Mouse (Mus musculus) forebrain, embryonic 12.5 days (tissue): Measurements from ENCODE around the gene Defb47. TPM values are rescaled to one million over a fixed set of nuclear protein-coding genes. Genes with fewer than 3 reads are reported as not detected.

Experiments
- ATAC-seq: fragments of 200-750 bp; cut with Nextera tagmentation; 2 replicates; pipeline ENCODE4 v1.8.0; 2017; ENCODE audit warnings: moderate TSS enrichment; ENCODE audit not compliant: low FRiP score
- H3K27ac ChIP-seq: fragments of 300-500 bp; sonication (generic); 2 replicates; pipeline ENCODE4 v1.5.1; 2016; ENCODE audit warnings: mild to moderate bottlenecking
- H3K27me3 ChIP-seq: fragments of 300-500 bp; sonication (generic); 2 replicates; pipeline ENCODE4 v1.6.1; 2016; ENCODE audit warnings: mild to moderate bottlenecking
- H3K36me3 ChIP-seq: fragments of 300-500 bp; sonication (generic); replicated peaks from 2 replicates; pipeline ENCODE4 v1.6.1; 2016; ENCODE audit warnings: mild to moderate bottlenecking
- H3K4me1 ChIP-seq: fragments of 300-500 bp; sonication (generic); 2 replicates; pipeline ENCODE4 v1.6.1; 2016
- H3K4me2 ChIP-seq: fragments of 300-500 bp; sonication (generic); 2 replicates; pipeline ENCODE4 v1.6.1; 2016; ENCODE audit warnings: mild to moderate bottlenecking, moderate library complexity
- H3K4me3 ChIP-seq: fragments of 300-500 bp; sonication (generic); replicated peaks from 2 replicates; pipeline ENCODE4 v1.5.1; 2016; ENCODE audit warnings: mild to moderate bottlenecking
- H3K9ac ChIP-seq: fragments of 300-500 bp; sonication (generic); 2 replicates; pipeline ENCODE4 v1.6.1; 2016; ENCODE audit warnings: mild to moderate bottlenecking
- H3K9me3 ChIP-seq: fragments of 300-500 bp; sonication (generic); 2 replicates; pipeline ENCODE4 v1.6.1; 2016
- WGBS: fragments of 180-500 bp; shearing (Covaris S2); methylation state at CpG from one replicate; pipeline ENCODE4 v1.1.7; 2016; 5-methylcytosine and 5-hydroxymethylcytosine counted together
- polyA plus RNA-seq: library from polyadenylated mRNA; unstranded; fragments of >200 nt; fragmentation: Nextera tagmentation; extraction: Ambion mirVana; gene quantifications from 2 replicates; pipeline ENCODE4 v1.2.1, GENCODE M21; 2016

Defb47 gene
- polyA plus RNA-seq, 1 experiment from 2014 or later = not detected

DNA sequence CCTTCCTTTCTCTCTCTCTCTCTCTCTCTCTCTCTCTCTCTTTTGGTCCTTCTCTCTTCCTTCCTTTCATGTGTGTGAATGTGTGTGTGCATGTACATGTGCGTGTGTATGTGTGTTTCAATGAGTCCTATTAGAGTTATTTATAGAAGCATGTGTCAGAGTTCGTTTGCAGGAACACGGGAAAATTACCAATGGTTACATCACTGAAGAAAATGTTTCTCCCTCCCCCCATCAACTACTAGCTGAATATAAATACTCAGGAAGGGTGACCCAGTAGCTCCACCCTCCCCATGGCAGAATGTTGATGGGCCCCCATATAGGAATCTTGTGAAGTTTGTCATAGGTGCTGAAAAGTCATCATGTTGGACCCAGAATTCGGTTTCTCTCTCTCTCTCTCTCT is 15.2 kb downstream of the Defb47 start:
- no peak overlapping the region for H3K4me2 ChIP-seq
- no peaks in the 10 kb centered on the region for H3K36me3 ChIP-seq
- H3K27ac ChIP-seq = no peak overlapping the region
- H3K27me3 ChIP-seq = no peaks in the 10 kb centered on the region
- H3K4me1 ChIP-seq = no peaks in the 10 kb centered on the region
- 92% methylated on average over 4 of the region's 4 CpGs for WGBS
- no peak overlapping the region for H3K9ac ChIP-seq
- H3K9me3 ChIP-seq = no peaks in the 10 kb centered on the region
- ATAC-seq = no peak
- H3K4me3 ChIP-seq = no peak overlapping the region

- Histone ChIP-seq H3K27ac (no peak overlapping the region), H3K4me3 (no peak overlapping the region), H3K36me3 (no peaks in the 10 kb centered on the region), H3K4me1 (no peaks in the 10 kb centered on the region), H3K4me2 (no peak overlapping the region), H3K9me3 (no peaks in the 10 kb centered on the region), H3K9ac (no peak overlapping the region), H3K27me3 (no peaks in the 10 kb centered on the region)
- 93% methylated on average over 4 of the region's 4 CpGs for WGBS
- ATAC-seq = no peak
Measured at GRCm38 (mm10) chr14:63014667-63015066, 16.8 kb downstream of the Defb47 start.

GRCm38 (mm10) chr14:63020524-63021156 is 22.8 kb downstream of the Defb47 start:
- Histone ChIP-seq H3K4me2 (no peak overlapping the region), H3K27me3 (no peaks in the 10 kb centered on the region), H3K4me1 (no peaks in the 10 kb centered on the region), H3K4me3 (no peak overlapping the region), H3K9ac (no peak overlapping the region), H3K9me3 (no peaks in the 10 kb centered on the region), H3K27ac (no peak overlapping the region), H3K36me3 (no peaks in the 10 kb centered on the region)
- WGBS = 63% methylated on average over 6 of the region's 6 CpGs
- ATAC-seq = no peak

DNA sequence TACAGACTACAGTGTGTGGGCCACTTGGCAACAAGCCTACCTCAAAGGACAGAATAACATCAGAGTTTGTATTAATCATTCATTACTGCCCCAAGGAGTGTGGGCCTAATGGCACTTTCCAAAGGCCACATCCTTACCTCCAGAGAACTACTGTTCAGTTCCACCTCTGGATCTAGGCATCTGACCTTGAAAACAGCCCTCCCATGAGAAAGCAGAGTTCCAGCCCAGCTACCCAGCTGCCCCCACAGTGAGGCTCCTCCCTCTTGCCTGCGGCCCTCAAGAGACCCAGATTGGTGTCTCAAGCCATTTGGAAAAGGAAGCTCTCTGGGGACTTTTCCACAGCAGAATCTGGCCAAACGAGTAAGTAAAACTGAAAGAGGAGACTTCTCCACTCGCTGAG is 48.8 kb downstream of the Defb47 start, which contains the start of gene Defb42:
Defb42 (plus strand) TSS at position 301 of the 400 bp plus-strand sequence.
- Histone ChIP-seq H3K36me3 (no peaks in the 10 kb centered on the region), H3K9ac (no peak within 1 kb of the TSS), H3K27me3 (no peaks in the 10 kb centered on the region), H3K9me3 (no peaks in the 10 kb centered on the region), H3K27ac (no peak within 1 kb of the TSS), H3K4me1 (no peaks in the 10 kb centered on the region), H3K4me2 (no peak within 1 kb of the TSS), H3K4me3 (no peak within 1 kb of the TSS)
- WGBS = 88% methylated on average over 3 of the region's 3 CpGs
- ATAC-seq = no peak

GRCm38 (mm10) chr14:63049910-63050370 is 52.1 kb downstream of the Defb47 start, which contains the start of gene Defb30:
Defb30 (minus strand) TSS chr14:63049960.
- Histone ChIP-seq H3K4me2 (no peak within 1 kb of the TSS), H3K36me3 (no peaks in the 10 kb centered on the region), H3K9ac (no peak within 1 kb of the TSS), H3K4me3 (no peak within 1 kb of the TSS), H3K4me1 (peaks cover 3% of the 10 kb centered on the region; the same call in 1 of the 2 replicates), H3K27me3 (no peaks in the 10 kb centered on the region), H3K27ac (no peak within 1 kb of the TSS), H3K9me3 (no peaks in the 10 kb centered on the region)
- 66% methylated on average over 13 of the region's 14 CpGs for WGBS
- ATAC-seq = no peak

Other genes with a start within 250 kb of the Defb47 start
- 34.3 and 35.2 TPM in 2 replicates for gene Ints6, start 236.9 kb upstream of the Defb47 start, polyA plus RNA-seq
- 15.1 and 15.3 TPM in 2 replicates for gene Wdfy2, start 160.4 kb upstream of the Defb47 start, polyA plus RNA-seq
- gene Defb48, start 13.6 kb upstream of the Defb47 start, polyA plus RNA-seq = not detected in 2 replicates
- gene Defb43, start 13.7 kb downstream of the Defb47 start, polyA plus RNA-seq = not detected in 2 replicates
- not detected in 2 replicates for gene Defb42, start 48.9 kb downstream of the Defb47 start, polyA plus RNA-seq
- not detected in 2 replicates for gene Defb30, start 51.9 kb downstream of the Defb47 start, polyA plus RNA-seq